Mouse (Mus musculus): ENCODE data around the gene Hectd4. TPM values are rescaled to one million over a fixed set of nuclear protein-coding genes. Genes with fewer than 3 reads are reported as not detected.
A peak's percentile ranks its signal among the peaks of the same experiment; 100 is the strongest.

The Hectd4 gene
- polyA plus RNA-seq, 1 experiment from 2014 or later = 2.0 TPM

- H3K9me3 ChIP-seq (replicated peaks; ENCODE audit: low read length) = no peaks in the 10 kb centered on the region
- H3K9ac ChIP-seq (ENCODE audit: low read depth, low read length) = no peak overlapping the region
- ATAC-seq (replicated peaks; ENCODE audit: low FRiP score, low read depth) (no peak), DNase-seq (ENCODE audit: low spot score) (no peak)
- H3K36me3 ChIP-seq (ENCODE audit: insufficient read depth, low read length) = no peaks in the 10 kb centered on the region
- 34% methylated on average over 22 of the region's 22 CpGs for WGBS
- H3K27me3 ChIP-seq (ENCODE audit: insufficient read depth, low read length) = no peaks in the 10 kb centered on the region
- peak overlapping the region; percentile 71 for H3K4me2 ChIP-seq (ENCODE audit: low read length)
- no peak overlapping the region; the same call in 1 of the 2 replicates for H3K27ac ChIP-seq
- H3K4me1 ChIP-seq (replicated peaks; ENCODE audit: insufficient read depth, low read length) = no peaks in the 10 kb centered on the region
- no peak for TF ChIP-seq CTCF (IDR thresholded peaks at IDR 0.05; ENCODE audit: low read depth)
- H3K4me3 ChIP-seq (replicated peaks; ENCODE audit: low read depth, low read length) = peak overlapping the region; percentile 78
Measured at GRCm38 (mm10) chr5:121386120-121386909, 166.3 kb downstream of the Hectd4 start.

DNA sequence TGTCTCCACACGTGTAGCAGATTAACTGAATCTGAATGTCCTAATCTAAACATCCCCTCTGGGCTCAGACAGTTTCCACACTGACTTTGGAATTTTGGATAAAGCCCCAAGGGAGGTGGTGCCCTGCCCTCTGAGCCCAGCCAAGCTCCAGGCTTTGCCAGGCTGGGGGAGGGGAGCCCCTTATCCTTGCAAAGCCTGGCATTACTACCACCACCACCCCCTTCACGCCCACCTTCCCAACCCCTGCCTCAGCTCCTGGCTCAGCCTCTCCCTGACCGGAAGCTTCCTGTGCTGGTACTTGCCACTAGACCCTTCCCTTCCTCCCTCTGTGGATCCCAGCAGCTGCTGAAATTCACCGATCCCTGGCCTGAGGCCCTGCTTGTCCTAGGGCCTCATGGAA lies 167.1 kb downstream of the Hectd4 start:
- no peaks in the 10 kb centered on the region for H3K36me3 ChIP-seq (ENCODE audit: insufficient read depth, low read length)
- WGBS = 75% methylated on average over 4 of the region's 4 CpGs
- H3K27ac ChIP-seq = no peak overlapping the region
- H3K4me2 ChIP-seq (ENCODE audit: low read length) = no peak overlapping the region
- H3K27me3 ChIP-seq (ENCODE audit: insufficient read depth, low read length) = no peaks in the 10 kb centered on the region
- no peaks in the 10 kb centered on the region for H3K4me1 ChIP-seq (replicated peaks; ENCODE audit: insufficient read depth, low read length)
- no peak for ATAC-seq (replicated peaks; ENCODE audit: low FRiP score, low read depth)
- DNase-seq (ENCODE audit: low spot score) = no peak
- no peaks in the 10 kb centered on the region for H3K9me3 ChIP-seq (replicated peaks; ENCODE audit: low read length)
- no peak for TF ChIP-seq CTCF (IDR thresholded peaks at IDR 0.05; ENCODE audit: low read depth)
- no peak overlapping the region for H3K4me3 ChIP-seq (replicated peaks; ENCODE audit: low read depth, low read length)
- H3K9ac ChIP-seq (ENCODE audit: low read depth, low read length) = no peak overlapping the region

GRCm38 (mm10) chr5:121389106-121389505 lies 169.1 kb downstream of the Hectd4 start:
- ATAC-seq (replicated peaks; ENCODE audit: low FRiP score, low read depth) (no peak), DNase-seq (ENCODE audit: low spot score) (no peak)
- no peaks in the 10 kb centered on the region for H3K36me3 ChIP-seq (ENCODE audit: insufficient read depth, low read length)
- no peak overlapping the region for H3K4me3 ChIP-seq (replicated peaks; ENCODE audit: low read depth, low read length)
- H3K9me3 ChIP-seq (replicated peaks; ENCODE audit: low read length) = no peaks in the 10 kb centered on the region
- TF ChIP-seq CTCF (IDR thresholded peaks at IDR 0.05; ENCODE audit: low read depth) = no peak
- no peak overlapping the region for H3K9ac ChIP-seq (ENCODE audit: low read depth, low read length)
- WGBS = 53% methylated on average over 7 of the region's 7 CpGs
- no peak overlapping the region for H3K4me2 ChIP-seq (ENCODE audit: low read length)
- H3K4me1 ChIP-seq (replicated peaks; ENCODE audit: insufficient read depth, low read length) = no peaks in the 10 kb centered on the region
- H3K27me3 ChIP-seq (ENCODE audit: insufficient read depth, low read length) = no peaks in the 10 kb centered on the region
- H3K27ac ChIP-seq = no peak overlapping the region

- Histone ChIP-seq H3K4me2 (ENCODE audit: low read length) (no peak overlapping the region), H3K27me3 (ENCODE audit: insufficient read depth, low read length) (no peaks in the 10 kb centered on the region), H3K4me1 (replicated peaks; ENCODE audit: insufficient read depth, low read length) (no peaks in the 10 kb centered on the region), H3K36me3 (ENCODE audit: insufficient read depth, low read length) (no peaks in the 10 kb centered on the region), H3K4me3 (replicated peaks; ENCODE audit: low read depth, low read length) (no peak overlapping the region), H3K9ac (ENCODE audit: low read depth, low read length) (no peak overlapping the region), H3K27ac (no peak overlapping the region), H3K9me3 (replicated peaks; ENCODE audit: low read length) (no peaks in the 10 kb centered on the region)
- DNase-seq (ENCODE audit: low spot score) (no peak), ATAC-seq (replicated peaks; ENCODE audit: low FRiP score, low read depth) (no peak)
- no peak for TF ChIP-seq CTCF (IDR thresholded peaks at IDR 0.05; ENCODE audit: low read depth)
Measured at GRCm38 (mm10) chr5:121389691-121390090, 169.7 kb downstream of the Hectd4 start.

DNA sequence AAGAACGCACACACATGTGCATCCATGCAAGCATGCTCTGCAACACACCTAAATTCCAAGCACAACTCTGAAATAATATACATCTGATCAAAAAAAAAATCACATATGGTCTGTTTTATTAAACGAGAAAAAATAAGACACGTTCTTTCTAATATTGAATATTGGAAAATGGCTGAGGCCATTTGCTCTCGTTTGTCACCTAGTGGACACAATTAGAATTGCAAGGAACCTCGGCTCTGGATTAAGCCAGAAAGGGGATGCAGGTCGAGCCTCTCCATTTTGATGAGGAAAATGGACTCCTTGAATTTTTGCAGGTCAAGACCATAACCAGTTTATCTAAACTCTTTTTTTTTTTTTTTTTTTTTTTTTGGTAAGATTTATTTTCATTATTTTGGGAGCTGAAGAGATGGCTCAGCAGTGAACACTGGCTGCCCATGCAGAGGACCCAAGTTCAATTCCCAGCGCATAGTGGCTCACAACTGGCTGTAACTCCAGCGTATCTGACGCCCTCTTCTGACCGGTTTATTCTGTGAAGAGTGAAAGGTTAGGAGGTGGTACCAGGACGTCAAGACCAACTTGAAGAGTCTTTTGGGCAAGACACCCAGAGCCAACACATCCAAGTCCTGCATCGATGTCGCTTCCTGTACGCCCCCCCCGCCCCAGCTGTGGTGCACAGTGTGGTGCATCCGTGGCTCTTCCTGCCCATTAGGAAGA lies 172.8 kb downstream of the Hectd4 start:
- Histone ChIP-seq H3K9ac (ENCODE audit: low read depth, low read length) (no peak overlapping the region), H3K9me3 (replicated peaks; ENCODE audit: low read length) (no peaks in the 10 kb centered on the region), H3K27me3 (ENCODE audit: insufficient read depth, low read length) (no peaks in the 10 kb centered on the region), H3K4me2 (ENCODE audit: low read length) (no peak overlapping the region), H3K4me1 (replicated peaks; ENCODE audit: insufficient read depth, low read length) (no peaks in the 10 kb centered on the region), H3K36me3 (ENCODE audit: insufficient read depth, low read length) (no peaks in the 10 kb centered on the region), H3K4me3 (replicated peaks; ENCODE audit: low read depth, low read length) (no peak overlapping the region), H3K27ac (no peak overlapping the region)
- DNase-seq (ENCODE audit: low spot score) (peak; percentile 59), ATAC-seq (replicated peaks; ENCODE audit: low FRiP score, low read depth) (no peak)
- TF ChIP-seq CTCF (IDR thresholded peaks at IDR 0.05; ENCODE audit: low read depth) = peak; percentile 74
- WGBS = 56% methylated on average over 16 of the region's 16 CpGs

GRCm38 (mm10) chr5:121393402-121393801 lies 173.4 kb downstream of the Hectd4 start:
- Histone ChIP-seq H3K4me2 (ENCODE audit: low read length) (no peak overlapping the region), H3K27ac (no peak overlapping the region), H3K4me3 (replicated peaks; ENCODE audit: low read depth, low read length) (no peak overlapping the region), H3K27me3 (ENCODE audit: insufficient read depth, low read length) (no peaks in the 10 kb centered on the region), H3K4me1 (replicated peaks; ENCODE audit: insufficient read depth, low read length) (no peaks in the 10 kb centered on the region), H3K9ac (ENCODE audit: low read depth, low read length) (no peak overlapping the region), H3K9me3 (replicated peaks; ENCODE audit: low read length) (no peaks in the 10 kb centered on the region), H3K36me3 (ENCODE audit: insufficient read depth, low read length) (no peaks in the 10 kb centered on the region)
- 80% methylated on average over 3 of the region's 3 CpGs for WGBS
- DNase-seq (ENCODE audit: low spot score) (no peak), ATAC-seq (replicated peaks; ENCODE audit: low FRiP score, low read depth) (no peak)
- no peak for TF ChIP-seq CTCF (IDR thresholded peaks at IDR 0.05; ENCODE audit: low read depth)
